Mouse (Mus musculus) brain, embryonic 14.5 days (tissue): ENCODE results near the gene Chst1. TPM values are rescaled to one million over a fixed set of nuclear protein-coding genes. Genes with fewer than 3 reads are reported as not detected.

ENCODE experiments used
- DNase-seq: peaks from one replicate; pipeline ENCODE4 v3.0.0-alpha.2; 2011; ENCODE audit warnings: low read depth
- CTCF ChIP-seq: fragments of 200-500 bp; IDR thresholded peaks from 2 replicates; pipeline ENCODE4 v1.5.1; 2012; ENCODE audit warnings: inconsistent platforms, mild to moderate bottlenecking, moderate library complexity, borderline replicate concordance; ENCODE audit not compliant: insufficient read depth, insufficient read length; ENCODE audit errors: extremely low read depth
- POLR2A ChIP-seq: fragments of 200-500 bp; IDR thresholded peaks from 2 replicates; pipeline ENCODE4 v1.6.1; 2012; ENCODE audit warnings: mild to moderate bottlenecking, inconsistent platforms, borderline replicate concordance; ENCODE audit not compliant: poor library complexity, insufficient read depth, insufficient read length, severe bottlenecking; ENCODE audit errors: extremely low read depth
- polyA plus RNA-seq: library from polyadenylated mRNA; depleted of rRNA; stranded (reverse); fragments of >200 nt; gene quantifications from 2 replicates; pipeline ENCODE4 v1.2.3, GENCODE M21; 2012; rRNA removed

Chst1 gene
- polyA plus RNA-seq, 1 experiment, result 61.6 TPM

DNA sequence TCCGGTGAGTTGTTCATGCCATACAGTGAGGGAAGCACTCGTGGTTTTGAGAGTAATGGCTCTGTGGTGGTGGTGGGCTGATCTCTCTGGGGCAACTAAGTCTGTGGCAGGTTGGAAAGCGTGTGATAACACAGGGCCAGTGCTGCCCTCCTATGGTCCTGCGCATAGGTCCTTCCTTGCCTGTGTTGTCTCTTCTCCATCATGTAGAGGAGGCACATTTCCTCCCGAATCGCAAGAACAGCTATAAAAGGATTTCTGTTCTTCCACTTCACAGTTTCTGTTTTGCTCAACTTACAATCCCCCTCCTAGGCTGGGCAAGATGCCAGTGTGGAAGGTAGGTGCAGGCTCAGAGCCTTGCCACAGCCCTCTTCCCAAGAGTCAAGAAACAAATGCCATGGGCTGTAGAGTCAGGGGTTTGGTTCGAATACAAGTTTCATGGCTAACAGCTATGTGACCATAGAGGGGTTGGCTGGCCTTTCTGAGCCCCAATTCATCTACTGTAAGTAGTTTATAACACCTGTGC is 51.8 kb downstream of the Chst1 start:
- DNase-seq, result no peak
- TF ChIP-seq CTCF, result no peak
- no peak for TF ChIP-seq POLR2A

DNA sequence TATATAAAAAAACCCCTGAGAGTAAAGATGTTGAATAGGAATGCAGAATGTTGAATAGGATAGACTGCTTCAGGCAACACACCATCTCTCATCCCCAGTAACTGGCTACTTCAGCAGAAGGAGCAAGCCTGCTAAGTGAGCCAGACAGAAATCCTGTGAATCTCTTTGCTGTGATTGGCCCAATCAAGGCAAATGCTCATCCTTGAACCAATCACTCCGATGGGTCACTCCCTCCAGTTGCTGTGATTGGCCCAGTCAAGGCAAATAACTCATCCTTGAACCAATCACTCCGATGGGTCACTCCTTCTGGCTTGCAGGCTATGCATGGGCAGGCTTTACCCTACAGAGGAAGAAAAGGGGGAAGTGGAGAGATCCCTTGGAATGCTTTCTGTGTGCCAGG is 57.7 kb downstream of the Chst1 start:
- TF ChIP-seq POLR2A, result no peak
- no peak for TF ChIP-seq CTCF
- peak; percentile 37 for DNase-seq

DNA sequence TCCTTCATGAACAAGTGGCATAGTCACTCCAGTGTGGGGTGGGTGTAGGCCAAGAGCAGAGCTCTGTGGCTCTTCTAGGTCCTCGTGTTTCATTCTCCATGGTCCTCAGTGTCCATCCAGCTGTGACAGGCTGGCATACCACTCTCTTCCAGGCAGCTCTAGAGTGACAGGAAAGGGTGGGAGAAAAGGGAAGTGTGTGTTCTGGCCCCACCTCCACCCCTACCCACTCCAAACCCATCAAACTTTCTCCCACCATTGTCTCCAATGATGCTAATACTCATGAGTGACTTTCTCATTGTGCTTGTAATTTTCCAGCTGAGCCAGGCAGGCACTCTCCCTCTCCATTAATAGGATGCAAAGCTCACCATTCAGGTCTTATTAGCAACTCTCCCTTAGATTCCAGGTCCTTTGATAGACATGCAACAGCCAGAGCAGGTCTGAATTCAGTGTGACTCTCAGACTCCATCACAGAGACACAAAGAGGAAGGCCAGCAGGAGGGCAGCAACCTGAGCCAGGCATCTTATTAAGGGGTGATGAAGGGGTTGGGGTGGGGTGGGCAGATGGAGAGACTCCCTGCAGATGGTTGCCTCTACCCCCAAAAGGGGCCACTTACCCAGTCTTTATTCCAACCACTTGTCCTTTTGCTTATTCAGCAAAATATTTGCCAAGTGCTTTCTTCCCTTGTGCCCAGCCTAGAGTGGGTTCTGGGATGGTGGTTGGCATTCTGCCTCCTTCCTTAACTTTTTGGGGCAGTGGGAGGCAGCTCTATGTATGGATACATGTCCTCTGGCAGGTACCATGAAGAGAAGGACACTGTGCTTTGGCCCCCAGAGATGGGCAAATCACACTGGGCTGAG is 59.0 kb downstream of the Chst1 start:
- TF ChIP-seq CTCF (no peak), POLR2A (no peak)
- peak; percentile 44 for DNase-seq

DNA sequence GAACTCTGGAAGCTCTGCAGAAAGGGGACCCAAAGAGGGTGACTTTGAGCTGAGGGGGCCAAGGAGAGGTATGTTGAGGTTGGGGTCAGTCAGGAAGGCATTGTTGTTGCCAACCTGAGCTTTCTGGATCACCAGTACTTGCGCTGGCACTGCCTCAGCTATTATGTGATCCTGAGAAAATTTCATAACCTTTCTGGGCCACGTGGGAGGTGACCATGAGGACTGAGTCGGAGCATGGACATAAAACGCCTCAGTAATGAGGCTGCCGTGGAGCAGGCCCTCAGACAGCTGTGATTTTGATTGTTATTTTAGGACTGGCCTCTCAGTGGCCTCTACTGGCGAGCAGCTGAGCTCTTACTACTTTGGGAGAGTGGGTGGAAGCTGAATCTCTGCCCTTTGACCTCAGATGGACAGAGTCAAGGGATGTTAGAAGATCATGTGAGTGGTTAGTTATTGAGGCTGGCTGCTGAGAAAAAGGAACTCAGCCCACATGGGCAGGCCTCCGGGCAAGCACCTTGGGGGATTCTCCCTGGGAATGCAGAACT is 60.1 kb downstream of the Chst1 start:
- no peak for DNase-seq
- TF ChIP-seq CTCF (no peak), POLR2A (no peak)

DNA sequence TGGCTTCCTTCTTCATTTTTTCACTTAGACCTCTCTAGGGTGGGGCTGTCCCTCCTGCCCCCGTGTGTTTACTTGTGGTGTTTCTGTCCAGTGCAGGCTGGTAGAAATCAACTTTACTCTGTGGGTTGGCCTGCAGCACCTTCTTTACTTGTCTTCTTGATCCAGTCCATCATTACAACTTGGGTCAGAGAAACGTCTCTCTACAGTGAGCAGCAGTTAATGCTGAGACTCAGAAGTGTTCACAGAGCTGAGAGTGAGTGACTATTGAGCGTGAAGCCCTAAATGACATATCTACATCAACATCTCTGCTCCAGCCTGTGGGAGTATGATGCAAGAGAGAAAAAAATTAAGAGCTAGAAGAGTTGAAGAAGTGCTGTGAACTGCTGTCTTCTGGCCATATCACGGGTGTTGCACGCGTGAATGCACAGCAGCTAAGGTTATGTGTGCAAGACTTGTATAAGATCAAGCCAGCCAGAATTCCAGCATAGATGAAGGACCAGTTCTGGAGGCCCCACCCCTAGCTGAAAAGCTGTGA is 63.1 kb downstream of the Chst1 start:
- no peak for DNase-seq
- no peak for TF ChIP-seq CTCF
- TF ChIP-seq POLR2A, result no peak

Other genes starting within 250 kb of the Chst1 start
- 37.1 and 47.1 TPM in 2 replicates for gene Pex16, start 225.0 kb upstream of the Chst1 start, polyA plus RNA-seq
- gene Large2, start 224.8 kb upstream of the Chst1 start, polyA plus RNA-seq, result 3.7 and 3.8 TPM in 2 replicates
- gene 1700029I15Rik, start 217.2 kb upstream of the Chst1 start, polyA plus RNA-seq, result 3.0 and 3.8 TPM in 2 replicates
- gene Mapk8ip1, start 198.4 kb upstream of the Chst1 start, polyA plus RNA-seq, result 193 and 214 TPM in 2 replicates
- 24.1 and 31.1 TPM in 2 replicates for gene Cry2, start 165.7 kb upstream of the Chst1 start, polyA plus RNA-seq
- 14.2 and 14.5 TPM in 2 replicates for gene Slc35c1, start 139.2 kb upstream of the Chst1 start, polyA plus RNA-seq